Mouse (Mus musculus) heart, postnatal 14 days (tissue): Measurements from ENCODE around the gene Rhpn2. TPM values are rescaled to one million over a fixed set of nuclear protein-coding genes. Genes with fewer than 3 reads are reported as not detected.
A peak's percentile ranks its signal among the peaks of the same experiment; 100 is the strongest.
"Not testable (repeated sequence)": the region's sequence is repeated elsewhere in the genome, so short reads cannot be mapped to it uniquely, and the experiment has no call there.

Experiments used
- DNase-seq, 2 experiments: peaks; one replicate each; pipeline ENCODE4 v3.0.0; 2021 to 2022
- intact Hi-C: fragments of 180-260 bp; cut with DNase I; formaldehyde crosslinking; loops from one replicate; pipeline ENCODE4 v1.15.1; 2025
- long read RNA-seq, 2 experiments: library from polyadenylated mRNA; stranded (forward); transcript quantifications; one replicate each; pipeline ENCODE4 v2.0.0; 2021
- total RNA-seq, 2 experiments: library from RNA; stranded (reverse); gene quantifications; 2 replicates each; pipeline ENCODE4 v1.2.3; 2021

Gene Rhpn2
- total RNA-seq = 1 to 10 TPM; 5.0 to 6.0 TPM
- long read RNA-seq, experiment 1, transcript Rhpn2-201 (15 exons, 3,508 nt) = major isoform, 5 of 8 reads
- long read RNA-seq, experiment 1, partial matches to known transcripts = 0 of 8 reads
- long read RNA-seq, experiment 1, other reads (novel, unspliced or antisense) = 2 of 8 reads
- long read RNA-seq, experiment 2, partial matches to known transcripts = 2 of 6 reads
- long read RNA-seq, experiment 2, other reads (novel, unspliced or antisense) = 0 of 6 reads

GRCm38 (mm10) chr7:35333692-35334526, at the start of gene Rhpn2:
Gene Rhpn2, plus strand, starts transcription at chr7:35334170.
- intact Hi-C loops = loop anchor here (5.0 to 10.0 kb wide), 2 partner anchors 58 to 251 kb away; partner anchors contain the start of genes Ankrd27 and Rgs9bp
- DNase-seq = peak; percentile 98 to 99

GRCm38 (mm10) chr7:35293464-35293863, 40.5 kb upstream of the Rhpn2 start:
- DNase-seq = no peak
- intact Hi-C loops = no loop called here

GRCm38 (mm10) chr7:35295631-35296030, 38.3 kb upstream of the Rhpn2 start:
- intact Hi-C loops = no loop called here
- DNase-seq = no peak

- DNase-seq = no peak
- intact Hi-C loops = no loop called here
Measured at GRCm38 (mm10) chr7:35297886-35298285, 36.1 kb upstream of the Rhpn2 start.

GRCm38 (mm10) chr7:35299656-35300055, 34.3 kb upstream of the Rhpn2 start:
- DNase-seq = no peak
- intact Hi-C loops = no loop called here

GRCm38 (mm10) chr7:35300792-35301191, 33.2 kb upstream of the Rhpn2 start:
- intact Hi-C loops = no loop called here

GRCm38 (mm10) chr7:35311214-35311613, 22.8 kb upstream of the Rhpn2 start:
- DNase-seq = no peak
- intact Hi-C loops = no loop called here

More at GRCm38 (mm10) chr7:35300792-35301191, 33.2 kb upstream of the Rhpn2 start:
- no peak for DNase-seq

GRCm38 (mm10) chr7:35314156-35314555, 19.8 kb upstream of the Rhpn2 start:
- no peak for DNase-seq
- intact Hi-C loops = no loop called here

- intact Hi-C loops = loop anchor here (5.0 kb wide), 1 partner anchor 74 kb away; no protein-coding TSS in a partner anchor
- DNase-seq = peak; percentile 92 to 97
Measured at GRCm38 (mm10) chr7:35317729-35318609, 16.0 kb upstream of the Rhpn2 start, which contains the start of gene Gpatch1. Gene Gpatch1, minus strand, starts transcription at chr7:35318440.

GRCm38 (mm10) chr7:35319221-35319620, 14.7 kb upstream of the Rhpn2 start:
- intact Hi-C loops = loop anchor here (5.0 kb wide), 1 partner anchor 73 kb away; no protein-coding TSS in a partner anchor
- DNase-seq = not testable (repeated sequence)

GRCm38 (mm10) chr7:35319755-35320154, 14.2 kb upstream of the Rhpn2 start:
- peak in 1 of 2 experiments; percentile 21 for DNase-seq
- intact Hi-C loops = loop anchor here (5.0 kb wide), 1 partner anchor 73 kb away; no protein-coding TSS in a partner anchor

GRCm38 (mm10) chr7:35322161-35322560, 11.8 kb upstream of the Rhpn2 start:
- no peak for DNase-seq

GRCm38 (mm10) chr7:35322732-35323420, 11.1 kb upstream of the Rhpn2 start:
- DNase-seq = no peak
- intact Hi-C loops = no loop called here

More at GRCm38 (mm10) chr7:35322161-35322560, 11.8 kb upstream of the Rhpn2 start:
- intact Hi-C loops = no loop called here

GRCm38 (mm10) chr7:35331590-35331989, 2.4 kb upstream of the Rhpn2 start:
- intact Hi-C loops = loop anchor here (5.0 to 10.0 kb wide), 2 partner anchors 61 to 253 kb away; partner anchors contain the start of genes Ankrd27 and Rgs9bp

GRCm38 (mm10) chr7:35333231-35333651, 729 bp upstream of the Rhpn2 start:
- peak; percentile 21 to 34 for DNase-seq
- intact Hi-C loops = loop anchor here (5.0 to 10.0 kb wide), 2 partner anchors 59 to 252 kb away; partner anchors contain the start of genes Ankrd27 and Rgs9bp

More at GRCm38 (mm10) chr7:35331590-35331989, 2.4 kb upstream of the Rhpn2 start:
- no peak for DNase-seq

- intact Hi-C loops = loop anchor here (5.0 to 10.0 kb wide), 2 partner anchors 58 to 250 kb away; partner anchors contain the start of genes Ankrd27 and Rgs9bp
- peak; percentile 22 to 35 for DNase-seq
Measured at GRCm38 (mm10) chr7:35334527-35335452, 820 bp downstream of the Rhpn2 start.

GRCm38 (mm10) chr7:35340196-35340595, 6.2 kb downstream of the Rhpn2 start:
- no peak for DNase-seq
- intact Hi-C loops = no loop called here

- DNase-seq = no peak
- intact Hi-C loops = no loop called here
Measured at GRCm38 (mm10) chr7:35341282-35341681, 7.3 kb downstream of the Rhpn2 start.
